Comparison of ENCODE assay signal across 10 mouse cellular contexts in genomic region chr8:124585718-124586425, GRCm38 (mm10). TPM values are rescaled to one million over a fixed set of nuclear protein-coding genes. Genes with fewer than 3 reads are reported as not detected.
DNase-seq lines count a peak whose midpoint lies in the region; ATAC-seq and TF ChIP-seq lines count a peak whose summit lies in the region.
"Had no signal": no experiment of that assay in that cellular context is flagged by ENCODE, and none has a peak within 500 bp of the region (broad histone marks: within the 10 kb centered on the region; RNA-seq: fewer than 3 reads in every experiment).

No protein-coding gene starts in this region.

- no peak overlapping the region for H3K27ac ChIP-seq in forebrain, embryonic 14.5 days (ENCODE audit: low read depth, low read length)
- no peak overlapping the region for H3K27ac ChIP-seq in forebrain, embryonic 16.5 days (ENCODE audit: low read length)
- no peak overlapping the region for H3K27ac ChIP-seq in midbrain, postnatal 0 days (ENCODE audit: low read depth, low read length)
- no peak overlapping the region for H3K27ac ChIP-seq in midbrain, embryonic 15.5 days
- H3K27ac ChIP-seq: liver, embryonic 14.5 days had no signal

- peak; percentile 13 for DNase-seq in forebrain, embryonic 14.5 days (ENCODE audit: low spot score)
- DNase-seq in midbrain, postnatal 0 days (ENCODE audit: low spot score), result peak; percentile 61
- DNase-seq in heart, postnatal 14 days, result peak; percentile 35 to 42
- peak; percentile 54 for DNase-seq in skeletal muscle tissue, adult 2 months (ENCODE audit: low read depth, low spot score)
- DNase-seq in embryo, embryonic 11 days, result no peak
- DNase-seq in spleen, postnatal 14 days (ENCODE audit: low spot score in 2 of 2), result no peak

- H3K4me3 ChIP-seq in forebrain, embryonic 14.5 days (ENCODE audit: low read depth, low read length), result no peak overlapping the region
- no peak overlapping the region for H3K4me3 ChIP-seq in forebrain, embryonic 16.5 days (replicated peaks; ENCODE audit: low read length)
- H3K4me3 ChIP-seq in midbrain, postnatal 0 days (ENCODE audit: low read depth, low read length), result no peak overlapping the region
- H3K4me3 ChIP-seq in midbrain, embryonic 15.5 days, result no peak overlapping the region

- ATAC-seq in forebrain, embryonic 14.5 days, result no peak
- no peak for ATAC-seq in forebrain, embryonic 16.5 days
- ATAC-seq in midbrain, postnatal 0 days (ENCODE audit: low FRiP score), result peak; percentile 62; the same call in 1 of the 2 replicates
- ATAC-seq in midbrain, embryonic 15.5 days (replicated peaks), result no peak

- no peak overlapping the region for H3K9ac ChIP-seq in forebrain, embryonic 14.5 days (ENCODE audit: low read length)
- H3K9ac ChIP-seq in forebrain, embryonic 16.5 days (replicated peaks; ENCODE audit: low read depth, low read length), result no peak overlapping the region
- no peak overlapping the region for H3K9ac ChIP-seq in midbrain, postnatal 0 days (replicated peaks; ENCODE audit: low read length, poor library complexity, severe bottlenecking)
- H3K9ac ChIP-seq in midbrain, embryonic 15.5 days, result no peak overlapping the region
- H3K9ac ChIP-seq: liver, embryonic 14.5 days had no signal

- H3K4me1 ChIP-seq in forebrain, embryonic 14.5 days (ENCODE audit: control insufficient read depth, insufficient read depth, low read length), result no peaks in the 10 kb centered on the region
- H3K4me1 ChIP-seq in forebrain, embryonic 16.5 days (replicated peaks; ENCODE audit: control insufficient read depth, insufficient read depth, low read length), result no peaks in the 10 kb centered on the region
- H3K4me1 ChIP-seq in midbrain, postnatal 0 days (ENCODE audit: insufficient read depth, low read length), result no peaks in the 10 kb centered on the region
- no peaks in the 10 kb centered on the region for H3K4me1 ChIP-seq in midbrain, embryonic 15.5 days

- H3K9me3 ChIP-seq in forebrain, embryonic 14.5 days (replicated peaks; ENCODE audit: control insufficient read depth, low read length), result no peaks in the 10 kb centered on the region
- H3K9me3 ChIP-seq in forebrain, embryonic 16.5 days (ENCODE audit: control insufficient read depth, low read length), result no peaks in the 10 kb centered on the region
- H3K9me3 ChIP-seq in midbrain, postnatal 0 days (ENCODE audit: low read length), result no peaks in the 10 kb centered on the region
- no peaks in the 10 kb centered on the region for H3K9me3 ChIP-seq in midbrain, embryonic 15.5 days

- no peak overlapping the region for H3K4me2 ChIP-seq in forebrain, embryonic 14.5 days (ENCODE audit: low read length)
- no peak overlapping the region for H3K4me2 ChIP-seq in forebrain, embryonic 16.5 days (ENCODE audit: low read length)
- no peak overlapping the region for H3K4me2 ChIP-seq in midbrain, postnatal 0 days (ENCODE audit: low read depth, low read length, poor library complexity, severe bottlenecking)
- H3K4me2 ChIP-seq in midbrain, embryonic 15.5 days, result no peak overlapping the region

- H3K27me3 ChIP-seq in forebrain, embryonic 14.5 days (replicated peaks; ENCODE audit: control insufficient read depth, insufficient read depth, low read length), result no peaks in the 10 kb centered on the region
- no peaks in the 10 kb centered on the region for H3K27me3 ChIP-seq in forebrain, embryonic 16.5 days (replicated peaks; ENCODE audit: control insufficient read depth, insufficient read depth, low read length)
- no peaks in the 10 kb centered on the region for H3K27me3 ChIP-seq in midbrain, postnatal 0 days (ENCODE audit: insufficient read depth, low read length)
- no peaks in the 10 kb centered on the region for H3K27me3 ChIP-seq in midbrain, embryonic 15.5 days (replicated peaks)
- H3K27me3 ChIP-seq: CH12.LX had no signal

- intact Hi-C loops in heart, postnatal 14 days (cut with DNase I), result no loop called here

- WGBS in forebrain, embryonic 14.5 days, result 63% methylated on average over 3 of the region's 3 CpGs
- 38% methylated on average over 3 of the region's 3 CpGs for WGBS in forebrain, embryonic 16.5 days
- whole genome bisulfite sequencing in midbrain, postnatal 0 days, result 45% methylated on average over 3 of the region's 3 CpGs
- WGBS in midbrain, embryonic 15.5 days, result 38% methylated on average over 3 of the region's 3 CpGs

- no peaks in the 10 kb centered on the region for H3K36me3 ChIP-seq in forebrain, embryonic 14.5 days (ENCODE audit: control insufficient read depth, insufficient read depth, low read length)
- H3K36me3 ChIP-seq in forebrain, embryonic 16.5 days (ENCODE audit: control insufficient read depth, insufficient read depth), result no peaks in the 10 kb centered on the region
- no peaks in the 10 kb centered on the region for H3K36me3 ChIP-seq in midbrain, postnatal 0 days (ENCODE audit: insufficient read depth, low read length)
- H3K36me3 ChIP-seq in midbrain, embryonic 15.5 days (replicated peaks), result no peaks in the 10 kb centered on the region

- TF ChIP-seq CTCF in midbrain, postnatal 0 days (IDR thresholded peaks at IDR 0.05), result no peak

RNA-seq across cellular contexts. Expression of gene Capn9, which starts 10.0 kb away (rescaled TPM):
- polyA plus RNA-seq in forebrain, embryonic 14.5 days (2014; fragmentation: Nextera tagmentation; extraction: Ambion mirVana), result 0.19 TPM in 1 of 2 replicates, not detected in the other
- polyA plus RNA-seq in forebrain, embryonic 16.5 days (2015; fragmentation: Nextera tagmentation; extraction: Ambion mirVana), result 0.14 and 0.20 TPM in 2 replicates
- total RNA-seq in midbrain, postnatal 0 days (2014; rRNA removed), result 0.27 TPM in 1 of 2 replicates, not detected in the other
- polyA plus RNA-seq in midbrain, postnatal 0 days (2015; fragmentation: Nextera tagmentation; extraction: Ambion mirVana), result 0.43 and 0.52 TPM in 2 replicates
- polyA plus RNA-seq in midbrain, embryonic 15.5 days (2015; fragmentation: Nextera tagmentation; extraction: Ambion mirVana), result 0.14 TPM in 1 of 2 replicates, not detected in the other
- under 1 TPM in 1 of 2 experiments, not detected in 1; 0.10 TPM for total RNA-seq in heart, postnatal 14 days (2021)
- total RNA-seq: CH12.LX had no signal
- polyA plus RNA-seq: liver, embryonic 14.5 days had no signal

RNA-seq across cellular contexts. Expression of gene Agt, which starts 16.4 kb away (rescaled TPM):
- not detected in 2 replicates for polyA plus RNA-seq in forebrain, embryonic 14.5 days (2014; fragmentation: Nextera tagmentation; extraction: Ambion mirVana)
- 0.18 and 0.37 TPM in 2 replicates for polyA plus RNA-seq in forebrain, embryonic 16.5 days (2015; fragmentation: Nextera tagmentation; extraction: Ambion mirVana)
- 75.5 and 104 TPM in 2 replicates for total RNA-seq in midbrain, postnatal 0 days (2014; rRNA removed)
- 65.9 and 83.6 TPM in 2 replicates for polyA plus RNA-seq in midbrain, postnatal 0 days (2015; fragmentation: Nextera tagmentation; extraction: Ambion mirVana)
- polyA plus RNA-seq in midbrain, embryonic 15.5 days (2015; fragmentation: Nextera tagmentation; extraction: Ambion mirVana), result 0.62 and 0.96 TPM in 2 replicates
- 10 to 100 TPM; 13.4 to 13.5 TPM for total RNA-seq in heart, postnatal 14 days (2021)
- total RNA-seq: CH12.LX had no signal

Comparison
In these comparisons a context has a peak if more than half of its experiments do, and no peak if none do; other contexts are left out.
1. RNA of gene Agt, which starts 16.4 kb away (polyA plus RNA-seq): 65.9 to 83.6 TPM in midbrain, postnatal 0 days; 0.62 to 0.96 TPM in midbrain, embryonic 15.5 days, 0.18 to 0.37 TPM in forebrain, embryonic 16.5 days and not detected in forebrain, embryonic 14.5 days; every median in the first group is over 10 times any median in the second.
2. DNase-seq: peak in forebrain, embryonic 14.5 days (single experiment), midbrain, postnatal 0 days (single experiment), heart, postnatal 14 days (2 of 2) and skeletal muscle tissue, adult 2 months (single experiment); none in embryo, embryonic 11 days (single experiment) and spleen, postnatal 14 days (0 of 2).